Mouse (Mus musculus): ENCODE measurements at regions not wholly inside any gene's neighbourhood (a gene's known extent, or its start where the extent isn't known, plus 50 kb on each side); places are given as distances from the start of the nearest gene placed in this dataset.
A peak's percentile ranks its signal among the peaks of the same experiment; 100 is the strongest.

DNA sequence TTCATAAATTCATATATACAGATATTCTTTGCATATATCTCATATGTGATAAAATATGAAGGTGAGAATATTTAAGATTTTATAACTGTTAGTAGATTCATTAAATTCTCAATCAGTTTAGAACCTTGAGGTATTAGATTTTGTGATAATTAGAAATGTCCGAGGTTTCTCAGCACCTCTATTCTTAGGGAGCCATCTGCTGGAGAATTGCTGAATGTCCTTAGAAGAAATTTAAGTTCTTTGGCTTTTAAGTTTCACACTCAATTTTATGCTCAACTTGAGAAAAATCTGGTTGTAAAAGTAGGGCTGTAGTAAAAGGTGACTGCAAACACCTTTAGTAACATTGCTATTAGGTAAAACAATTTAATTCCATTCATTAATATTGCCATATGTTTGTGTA, 51.5 kb upstream of the Armh4 start:
- TF ChIP-seq CTCF (IDR thresholded peaks at IDR 0.05) (peak; percentile 62), POLR2A (IDR thresholded peaks at IDR 0.05; ENCODE audit: insufficient read depth, low read depth, low read length) (no peak), EP300 (IDR thresholded peaks at IDR 0.05; ENCODE audit: insufficient read depth, low read depth, low read length) (no peak)
